Comparison of ENCODE assay signal across 8 mouse cellular contexts in the genomic region with DNA sequence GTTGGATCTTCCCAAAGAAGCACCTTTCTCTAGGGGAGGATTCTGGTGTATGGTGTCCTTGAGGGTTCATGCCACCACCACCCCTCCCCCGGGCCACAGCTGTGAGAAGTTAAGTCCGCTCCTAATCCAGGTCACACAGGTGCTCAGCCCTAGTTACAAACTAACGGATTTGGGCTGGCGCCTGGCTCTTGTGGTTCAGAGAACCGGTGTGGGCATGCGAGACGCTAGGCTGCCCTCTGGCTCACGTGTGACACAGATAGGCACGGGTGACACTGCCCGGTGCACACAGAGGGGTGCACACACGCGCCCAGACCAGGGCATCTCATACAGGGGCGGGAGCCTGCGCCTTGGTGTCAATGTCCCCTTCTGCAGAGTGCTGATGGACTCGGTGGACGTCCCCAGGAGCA. TPM values are rescaled to one million over a fixed set of nuclear protein-coding genes. Genes with fewer than 3 reads are reported as not detected.
DNase-seq lines count a peak whose midpoint lies in the region; ATAC-seq and TF ChIP-seq lines count a peak whose summit lies in the region.

No protein-coding gene starts in this region.

- no peaks in the 10 kb centered on the region for H3K27me3 ChIP-seq in kidney, adult 2 months (replicated peaks; ENCODE audit: control insufficient read depth, insufficient read depth, low read length)
- H3K27me3 ChIP-seq in liver, embryonic 11.5 days (replicated peaks; ENCODE audit: control insufficient read depth, insufficient read depth, low read length), result peaks cover 4% of the 10 kb centered on the region; the same call in 1 of the 2 replicates
- H3K27me3 ChIP-seq in neural tube, embryonic 13.5 days, result no peaks in the 10 kb centered on the region

- no peaks in the 10 kb centered on the region for H3K9me3 ChIP-seq in liver, embryonic 11.5 days (ENCODE audit: control insufficient read depth, low read length)
- H3K9me3 ChIP-seq in neural tube, embryonic 13.5 days, result no peaks in the 10 kb centered on the region

- intact Hi-C loops in gastrocnemius, adult 2 months (cut with DNase I), result loop anchor here (5.0 kb wide), 1 partner anchor 37 kb away; a partner anchor contains a TSS

- peak overlapping the region; percentile 90 for H3K4me2 ChIP-seq in liver, embryonic 11.5 days
- peak overlapping the region; percentile 84 for H3K4me2 ChIP-seq in neural tube, embryonic 13.5 days

- ATAC-seq in liver, embryonic 11.5 days (replicated peaks; ENCODE audit: low FRiP score), result peak; percentile 66
- ATAC-seq in neural tube, embryonic 13.5 days (ENCODE audit: low read depth), result peak; percentile 72

- H3K4me1 ChIP-seq in kidney, adult 2 months (ENCODE audit: control insufficient read depth, insufficient read depth, low read length), result peaks cover 3% of the 10 kb centered on the region; the same call in 1 of the 2 replicates
- no peaks in the 10 kb centered on the region; the same call in none of the 2 replicates for H3K4me1 ChIP-seq in liver, embryonic 11.5 days (replicated peaks; ENCODE audit: control insufficient read depth, insufficient read depth, low read length)
- peaks cover 29% of the 10 kb centered on the region for H3K4me1 ChIP-seq in neural tube, embryonic 13.5 days (replicated peaks)

- H3K27ac ChIP-seq in gastrocnemius, adult 2 months, result peak overlapping the region; percentile 91
- peak overlapping the region; percentile 43 for H3K27ac ChIP-seq in kidney, adult 2 months (ENCODE audit: insufficient read depth, low read depth, low read length)
- no peak overlapping the region for H3K27ac ChIP-seq in liver, embryonic 11.5 days (ENCODE audit: low read depth, low read length)
- peak overlapping the region; percentile 73 for H3K27ac ChIP-seq in neural tube, embryonic 13.5 days (replicated peaks)

- peak overlapping the region; percentile 88 for H3K4me3 ChIP-seq in gastrocnemius, adult 2 months
- peak overlapping the region; percentile 51 for H3K4me3 ChIP-seq in kidney, adult 2 months (ENCODE audit: insufficient read depth, low read depth, low read length)
- H3K4me3 ChIP-seq in liver, embryonic 11.5 days (ENCODE audit: low read depth, low read length), result peak overlapping the region; percentile 55
- H3K4me3 ChIP-seq in neural tube, embryonic 13.5 days, result peak overlapping the region; percentile 54

- under 1% methylated on average over 16 of the region's 16 CpGs for WGBS in kidney, adult 2 months
- 4% methylated on average over 16 of the region's 16 CpGs for WGBS in liver, embryonic 11.5 days
- 2% methylated on average over 16 of the region's 16 CpGs for WGBS in neural tube, embryonic 13.5 days

- peak overlapping the region; percentile 47; the same call in 1 of the 2 replicates for H3K9ac ChIP-seq in liver, embryonic 11.5 days (ENCODE audit: low read depth, low read length)
- peak overlapping the region; percentile 81 for H3K9ac ChIP-seq in neural tube, embryonic 13.5 days

- TF ChIP-seq CTCF in gastrocnemius, adult 2 months (IDR thresholded peaks at IDR 0.05), result no peak
- TF ChIP-seq CTCF in kidney, adult 2 months (conservative IDR thresholded peaks at IDR 0.05; ENCODE audit: insufficient read depth, insufficient read length, low read depth, low read length), result no peak

- no peak for DNase-seq in gastrocnemius, adult 2 months
- DNase-seq in gastrocnemius, postnatal 4 days (ENCODE audit: low spot score in 2 of 2), result no peak
- DNase-seq in brain, adult 2 months (ENCODE audit: low read depth, low spot score), result peak; percentile 65
- DNase-seq in frontal cortex, postnatal 14 days (ENCODE audit: low spot score in 2 of 2), result peak; percentile 24 to 43
- peak; percentile 73 for DNase-seq in kidney, adult 2 months
- DNase-seq in liver, embryonic 11.5 days (ENCODE audit: low spot score), result no peak
- DNase-seq in thymus, postnatal 4 days, result peak; percentile 83

- no peak for TF ChIP-seq POLR2A in kidney, adult 2 months (IDR thresholded peaks at IDR 0.05; ENCODE audit: low read depth, low read length)

- H3K36me3 ChIP-seq in kidney, adult 2 months (ENCODE audit: control insufficient read depth, insufficient read depth, low read length), result no peaks in the 10 kb centered on the region
- H3K36me3 ChIP-seq in liver, embryonic 11.5 days (ENCODE audit: control insufficient read depth, insufficient read depth, low read length), result no peaks in the 10 kb centered on the region
- H3K36me3 ChIP-seq in neural tube, embryonic 13.5 days, result no peaks in the 10 kb centered on the region

RNA-seq across cellular contexts. Expression of a gene that starts 0.5 kb away (rescaled TPM):
- 1 to 10 TPM in 1 of 2 experiments, under 1 TPM in 1; 0.82 to 1.6 TPM for total RNA-seq in gastrocnemius, adult 2 months (2021)
- 1 to 10 TPM; 1.9 to 2.0 TPM for total RNA-seq in gastrocnemius, postnatal 4 days (2021)
- polyA plus RNA-seq in kidney, adult 2 months (2012; rRNA removed), result 0.88 and 1.0 TPM in 2 replicates
- 0.19 and 0.36 TPM in 2 replicates for polyA plus RNA-seq in liver, embryonic 11.5 days (2014; fragmentation: Nextera tagmentation; extraction: Ambion mirVana)
- polyA plus RNA-seq in neural tube, embryonic 13.5 days (2015; fragmentation: Nextera tagmentation; extraction: Ambion mirVana), result 3.6 and 3.8 TPM in 2 replicates

RNA-seq across cellular contexts. Expression of a gene that starts 35.5 kb away (rescaled TPM):
- 10 to 100 TPM; 22.2 to 24.1 TPM for total RNA-seq in gastrocnemius, adult 2 months (2021)
- 10 to 100 TPM; 20.7 to 27.6 TPM for total RNA-seq in gastrocnemius, postnatal 4 days (2021)
- polyA plus RNA-seq in kidney, adult 2 months (2012; rRNA removed), result 4.7 and 5.5 TPM in 2 replicates
- polyA plus RNA-seq in liver, embryonic 11.5 days (2014; fragmentation: Nextera tagmentation; extraction: Ambion mirVana), result 40.0 and 45.1 TPM in 2 replicates
- polyA plus RNA-seq in neural tube, embryonic 13.5 days (2015; fragmentation: Nextera tagmentation; extraction: Ambion mirVana), result 36.6 and 37.2 TPM in 2 replicates

Comparison
In these comparisons a context has a peak if more than half of its experiments do, and no peak if none do; other contexts are left out.
1. DNase-seq: peak in brain, adult 2 months (single experiment), frontal cortex, postnatal 14 days (2 of 2), kidney, adult 2 months (single experiment) and thymus, postnatal 4 days (single experiment); none in gastrocnemius, adult 2 months (single experiment), gastrocnemius, postnatal 4 days (0 of 2) and liver, embryonic 11.5 days (single experiment).
2. Peak in every context shown above with its lines, with median percentiles within 50 percentile points of each other: H3K4me3 ChIP-seq.